Mouse (Mus musculus) heart, postnatal 0 days (tissue): ENCODE data around the gene Lysmd3.
"Not testable (repeated sequence)": the region's sequence is repeated elsewhere in the genome, so short reads cannot be mapped to it uniquely, and the experiment has no call there.

Experiments used
- CTCF ChIP-seq: IDR thresholded peaks from 2 replicates; pipeline ENCODE4 v1.5.1; 2016; ENCODE audit warnings: antibody characterized with exemption, control low read depth, low read depth
- EP300 ChIP-seq: IDR thresholded peaks from 2 replicates; pipeline ENCODE4 v1.6.1; 2016; ENCODE audit warnings: antibody characterized with exemption, low read depth

DNA sequence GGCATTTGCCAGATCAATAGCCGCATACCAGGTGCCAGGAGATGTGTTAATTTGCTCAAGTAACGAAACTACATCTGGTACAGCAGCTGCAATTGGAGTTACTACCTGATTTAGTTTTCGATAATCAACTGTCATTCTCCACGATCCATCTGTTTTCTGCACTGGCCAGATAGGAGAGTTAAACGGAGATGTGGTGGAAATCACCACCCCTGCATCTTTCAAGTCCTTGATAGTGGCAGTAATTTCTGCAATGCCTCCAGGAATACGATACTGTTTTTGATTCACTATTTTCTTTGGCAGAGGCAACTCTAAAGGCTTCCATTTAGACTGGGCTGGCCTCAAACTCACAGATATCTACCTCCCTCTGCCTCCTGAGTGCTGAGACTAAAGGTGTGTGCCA lies 7.1 kb upstream of the Lysmd3 start:
- TF ChIP-seq EP300, CTCF: not testable (repeated sequence)
